Mouse (Mus musculus): ENCODE data around the gene Ankrd13b.

Ankrd13b gene

GRCm38 (mm10) chr11:77492311-77492871 lies 2.9 kb upstream of the Ankrd13b start:
- DNase-seq, result peak in 1 of 2 experiments; percentile 62

- DNase-seq, result peak; percentile 52 to 74
These were observed 2.2 kb upstream of the Ankrd13b start for GRCm38 (mm10) chr11:77491502-77492291.

- peak; percentile 92 for DNase-seq
These were observed 1.6 kb upstream of the Ankrd13b start for GRCm38 (mm10) chr11:77491123-77491501.

- peak in 1 of 2 experiments; percentile 26 for DNase-seq
These were observed 973 bp upstream of the Ankrd13b start for GRCm38 (mm10) chr11:77490451-77490850.

GRCm38 (mm10) chr11:77488771-77489581 lies 502 bp downstream of the Ankrd13b start:
- peak in 1 of 2 experiments; percentile 47 for DNase-seq

GRCm38 (mm10) chr11:77486798-77487197 lies 2.7 kb downstream of the Ankrd13b start:
- peak in 1 of 2 experiments; percentile 35 for DNase-seq

GRCm38 (mm10) chr11:77485229-77485628 lies 4.2 kb downstream of the Ankrd13b start:
- DNase-seq, result peak in 1 of 2 experiments; percentile 27

GRCm38 (mm10) chr11:77483510-77484255 lies 5.8 kb downstream of the Ankrd13b start:
- no peak for DNase-seq

GRCm38 (mm10) chr11:77483043-77483442 lies 6.4 kb downstream of the Ankrd13b start:
- no peak for DNase-seq

GRCm38 (mm10) chr11:77476895-77477294 lies 12.6 kb downstream of the Ankrd13b start:
- no peak for DNase-seq

GRCm38 (mm10) chr11:77476216-77476615 lies 13.3 kb downstream of the Ankrd13b start:
- no peak for DNase-seq

- DNase-seq, result no peak
These were observed 16.7 kb downstream of the Ankrd13b start for GRCm38 (mm10) chr11:77472775-77473174.

- no peak for DNase-seq
These were observed 18.1 kb downstream of the Ankrd13b start for GRCm38 (mm10) chr11:77471407-77471806.

GRCm38 (mm10) chr11:77468397-77468796 lies 21.1 kb downstream of the Ankrd13b start:
- DNase-seq, result no peak

GRCm38 (mm10) chr11:77467784-77468183 lies 21.7 kb downstream of the Ankrd13b start:
- DNase-seq, result peak; percentile 82 to 87

GRCm38 (mm10) chr11:77467157-77467556 lies 22.3 kb downstream of the Ankrd13b start:
- DNase-seq, result peak; percentile 84 to 90

- no peak for DNase-seq
These were observed 22.9 kb downstream of the Ankrd13b start for GRCm38 (mm10) chr11:77466544-77466943.

- DNase-seq, result no peak
These were observed 24.4 kb downstream of the Ankrd13b start for GRCm38 (mm10) chr11:77465111-77465510.

GRCm38 (mm10) chr11:77464684-77465083 lies 24.8 kb downstream of the Ankrd13b start:
- no peak for DNase-seq

GRCm38 (mm10) chr11:77463786-77464185 lies 25.7 kb downstream of the Ankrd13b start:
- DNase-seq, result no peak

GRCm38 (mm10) chr11:77463101-77463445 lies 26.4 kb downstream of the Ankrd13b start:
- no peak for DNase-seq

- DNase-seq, result peak; percentile 89 to 92
These were observed 27.0 kb downstream of the Ankrd13b start, which contains the start of gene Coro6 for GRCm38 (mm10) chr11:77462283-77463100. Coro6 (plus strand) TSS chr11:77462411.

Data from kidney, postnatal 25 days (tissue).